Mouse (Mus musculus): ENCODE results near the gene Slc11a1. TPM values are rescaled to one million over a fixed set of nuclear protein-coding genes. Genes with fewer than 3 reads are reported as not detected.

Gene Slc11a1
- polyA plus RNA-seq (2014; fragmentation: Illumina TruSeq; extraction: RNeasy Lipid Tissue Mini Kit (QIAGEN cat#74804)): 1.0 TPM

GRCm38 (mm10) chr1:74374980-74375379 is at the start of gene Slc11a1:
Slc11a1 (plus strand) TSS chr1:74375195.

GRCm38 (mm10) chr1:74361812-74362211 is 13.2 kb upstream of the Slc11a1 start, which contains the start of gene Catip:
Catip (plus strand) TSS chr1:74362108.

GRCm38 (mm10) chr1:74390924-74391748 is 16.1 kb downstream of the Slc11a1 start, which contains the start of gene Ctdsp1:
Ctdsp1 (plus strand) TSS chr1:74391509.

DNA sequence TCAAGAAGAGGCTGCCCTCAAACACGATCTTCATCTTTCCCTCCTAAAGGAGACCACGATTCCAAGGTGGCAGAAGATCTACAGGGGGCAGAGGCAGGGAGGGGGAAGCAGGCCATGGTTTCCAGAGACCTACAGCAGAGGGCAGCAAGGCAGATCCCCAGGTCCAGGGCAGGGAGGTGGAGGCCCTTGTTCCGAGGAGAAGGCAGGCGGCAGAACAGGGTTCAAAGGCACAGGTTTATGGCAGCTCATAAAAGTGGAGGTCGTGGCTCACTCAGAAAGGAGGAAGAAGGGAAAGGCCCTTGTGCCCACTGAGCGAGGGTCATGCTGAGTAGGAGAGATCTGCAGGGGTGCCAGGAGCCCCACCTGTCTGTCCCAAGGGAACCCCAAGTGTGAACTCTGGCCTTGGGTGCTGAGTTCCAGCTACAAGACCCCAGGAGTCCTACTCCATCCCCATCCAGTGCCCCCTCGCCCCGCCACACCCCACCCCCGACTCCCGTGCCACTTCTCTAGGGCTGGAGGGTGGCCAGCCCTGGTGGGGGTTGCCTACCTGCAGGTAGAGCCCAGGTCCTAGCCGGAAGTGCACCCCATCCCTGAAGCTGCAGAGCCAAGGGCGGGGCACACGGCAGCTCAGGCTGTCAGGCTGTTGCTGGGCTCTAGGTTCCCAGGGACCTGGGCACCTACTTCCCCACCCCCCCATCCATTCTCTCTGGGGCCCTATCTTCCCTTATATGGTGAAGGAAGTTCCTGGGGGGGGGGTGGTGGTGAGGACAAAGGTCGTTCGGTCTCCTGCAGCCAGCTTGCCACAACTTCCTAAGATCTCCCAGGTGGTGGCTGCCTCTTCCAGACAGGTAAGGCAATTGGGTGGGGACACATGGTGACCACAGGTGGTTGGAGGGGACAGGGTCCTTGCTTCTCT is 33.9 kb downstream of the Slc11a1 start, which contains the start of gene Vil1:
TSS of gene Vil1 (plus strand) at position 788 of the 916 bp plus-strand sequence.

Other genes starting within 250 kb of the Slc11a1 start
- not detected for gene Rufy4, start 249.7 kb upstream of the Slc11a1 start, polyA plus RNA-seq (2014; fragmentation: Illumina TruSeq; extraction: RNeasy Lipid Tissue Mini Kit (QIAGEN cat#74804))
- gene Cxcr2, start 221.2 kb upstream of the Slc11a1 start, polyA plus RNA-seq (2014; fragmentation: Illumina TruSeq; extraction: RNeasy Lipid Tissue Mini Kit (QIAGEN cat#74804)): 0.14 TPM
- not detected for gene Cxcr1, start 180.6 kb upstream of the Slc11a1 start, polyA plus RNA-seq (2014; fragmentation: Illumina TruSeq; extraction: RNeasy Lipid Tissue Mini Kit (QIAGEN cat#74804))
- gene Arpc2, start 139.1 kb upstream of the Slc11a1 start, polyA plus RNA-seq (2014; fragmentation: Illumina TruSeq; extraction: RNeasy Lipid Tissue Mini Kit (QIAGEN cat#74804)): 525 TPM
- not detected for gene Gpbar1, start 96.6 kb upstream of the Slc11a1 start, polyA plus RNA-seq (2014; fragmentation: Illumina TruSeq; extraction: RNeasy Lipid Tissue Mini Kit (QIAGEN cat#74804))
- 2.7 TPM for gene Aamp, start 90.5 kb upstream of the Slc11a1 start, polyA plus RNA-seq (2014; fragmentation: Illumina TruSeq; extraction: RNeasy Lipid Tissue Mini Kit (QIAGEN cat#74804))
- 1.7 TPM for gene Pnkd, start 90.3 kb upstream of the Slc11a1 start, polyA plus RNA-seq (2014; fragmentation: Illumina TruSeq; extraction: RNeasy Lipid Tissue Mini Kit (QIAGEN cat#74804))
- gene Tmbim1, start 69.6 kb upstream of the Slc11a1 start, polyA plus RNA-seq (2014; fragmentation: Illumina TruSeq; extraction: RNeasy Lipid Tissue Mini Kit (QIAGEN cat#74804)): 23.4 TPM
- gene Catip, start 13.1 kb upstream of the Slc11a1 start, polyA plus RNA-seq (2014; fragmentation: Illumina TruSeq; extraction: RNeasy Lipid Tissue Mini Kit (QIAGEN cat#74804)): 0.66 TPM
- gene Ctdsp1, start 16.3 kb downstream of the Slc11a1 start, polyA plus RNA-seq (2014; fragmentation: Illumina TruSeq; extraction: RNeasy Lipid Tissue Mini Kit (QIAGEN cat#74804)): 19.9 TPM
- gene Vil1, start 34.2 kb downstream of the Slc11a1 start, polyA plus RNA-seq (2014; fragmentation: Illumina TruSeq; extraction: RNeasy Lipid Tissue Mini Kit (QIAGEN cat#74804)): 0.83 TPM
- gene Cnot9, start 130.9 kb downstream of the Slc11a1 start, polyA plus RNA-seq (2014; fragmentation: Illumina TruSeq; extraction: RNeasy Lipid Tissue Mini Kit (QIAGEN cat#74804)): 40.9 TPM
- not detected for gene Plcd4, start 167.7 kb downstream of the Slc11a1 start, polyA plus RNA-seq (2014; fragmentation: Illumina TruSeq; extraction: RNeasy Lipid Tissue Mini Kit (QIAGEN cat#74804))
- gene Usp37, start 169.1 kb downstream of the Slc11a1 start, polyA plus RNA-seq (2014; fragmentation: Illumina TruSeq; extraction: RNeasy Lipid Tissue Mini Kit (QIAGEN cat#74804)): 46.6 TPM
- 7.6 TPM for gene Zfp142, start 213.1 kb downstream of the Slc11a1 start, polyA plus RNA-seq (2014; fragmentation: Illumina TruSeq; extraction: RNeasy Lipid Tissue Mini Kit (QIAGEN cat#74804))
- 4.4 TPM for gene Bcs1l, start 213.1 kb downstream of the Slc11a1 start, polyA plus RNA-seq (2014; fragmentation: Illumina TruSeq; extraction: RNeasy Lipid Tissue Mini Kit (QIAGEN cat#74804))
- 14.6 TPM for gene Rnf25, start 226.2 kb downstream of the Slc11a1 start, polyA plus RNA-seq (2014; fragmentation: Illumina TruSeq; extraction: RNeasy Lipid Tissue Mini Kit (QIAGEN cat#74804))
- 4.6 TPM for gene Stk36, start 226.2 kb downstream of the Slc11a1 start, polyA plus RNA-seq (2014; fragmentation: Illumina TruSeq; extraction: RNeasy Lipid Tissue Mini Kit (QIAGEN cat#74804))

All from ovary, adult 10 weeks (tissue).